Mouse (Mus musculus) lung, postnatal 14 days (tissue): ENCODE measurements around the gene Nfic.
"Not testable (repeated sequence)": the region's sequence is repeated elsewhere in the genome, so short reads cannot be mapped to it uniquely, and the experiment has no call there.

Source experiments
- DNase-seq: peaks from one replicate; pipeline ENCODE4 v3.0.0; 2021

Nfic gene

DNA sequence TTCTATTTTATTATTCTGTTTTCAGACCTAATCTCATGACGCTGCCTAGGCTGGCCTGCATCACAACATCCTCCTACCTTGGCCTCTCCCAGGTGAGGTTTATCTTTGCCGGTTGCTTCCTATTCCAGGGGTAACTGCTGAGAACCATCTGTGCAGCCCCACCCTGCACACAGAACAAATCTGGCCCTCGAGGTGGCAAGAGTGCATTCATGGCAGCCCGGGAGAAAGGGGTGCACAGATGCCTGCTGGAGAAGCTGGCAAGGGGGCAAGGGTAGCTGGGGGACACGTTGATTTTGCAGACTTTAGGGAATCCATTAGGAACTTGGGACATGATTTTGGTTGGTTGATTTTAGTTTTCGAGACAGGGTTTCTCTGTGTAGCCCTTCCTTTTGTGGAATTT is 2.8 kb upstream of the Nfic start:
- no peak for DNase-seq

DNA sequence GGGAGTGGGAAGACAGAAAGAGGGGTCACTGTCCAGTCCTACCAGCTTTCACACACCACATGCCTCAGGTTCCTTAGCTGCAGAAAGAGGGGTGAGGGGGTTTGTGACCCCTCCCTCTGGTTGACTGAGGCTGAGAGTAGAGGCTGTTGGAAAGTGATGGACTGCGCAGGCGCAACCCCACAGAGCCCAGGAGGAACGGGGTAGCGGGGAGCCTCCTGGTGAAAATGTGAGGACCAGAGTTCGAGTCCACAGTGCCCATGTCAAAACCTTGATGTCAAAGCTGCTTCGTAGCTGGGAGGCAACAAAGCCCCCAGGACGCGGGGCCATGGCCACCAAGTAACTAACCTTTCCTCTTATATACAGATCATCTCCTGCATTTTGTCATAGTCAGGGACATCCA is 2.2 kb upstream of the Nfic start:
- no peak for DNase-seq

DNA sequence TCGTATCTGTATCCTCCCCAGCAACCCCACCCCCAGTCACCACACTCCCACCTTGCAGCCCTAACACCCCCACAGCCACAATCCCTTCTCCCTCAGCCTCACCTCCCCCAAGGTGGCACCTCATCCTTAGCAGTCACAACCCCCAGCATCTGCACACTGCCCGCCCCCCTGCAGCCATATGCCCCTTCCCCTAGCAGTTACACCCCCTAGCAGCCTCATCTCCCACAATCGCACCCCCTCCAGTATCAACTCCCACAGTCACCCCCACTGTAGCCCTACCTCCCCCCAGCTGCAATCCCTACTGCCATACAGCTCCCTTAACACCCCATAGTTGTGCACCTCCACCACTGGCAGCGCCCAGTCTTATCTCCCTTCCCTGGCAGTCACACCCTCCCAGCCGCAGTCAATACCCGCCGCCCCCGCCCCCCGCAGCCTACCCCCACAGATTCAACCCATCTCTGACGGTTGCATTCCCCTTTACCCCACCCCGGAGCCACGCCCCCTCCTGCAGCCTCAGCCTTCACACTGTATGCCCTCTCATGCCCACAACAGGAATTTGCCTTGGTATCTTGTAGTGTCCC is 1.6 kb upstream of the Nfic start:
- no peak for DNase-seq

DNA sequence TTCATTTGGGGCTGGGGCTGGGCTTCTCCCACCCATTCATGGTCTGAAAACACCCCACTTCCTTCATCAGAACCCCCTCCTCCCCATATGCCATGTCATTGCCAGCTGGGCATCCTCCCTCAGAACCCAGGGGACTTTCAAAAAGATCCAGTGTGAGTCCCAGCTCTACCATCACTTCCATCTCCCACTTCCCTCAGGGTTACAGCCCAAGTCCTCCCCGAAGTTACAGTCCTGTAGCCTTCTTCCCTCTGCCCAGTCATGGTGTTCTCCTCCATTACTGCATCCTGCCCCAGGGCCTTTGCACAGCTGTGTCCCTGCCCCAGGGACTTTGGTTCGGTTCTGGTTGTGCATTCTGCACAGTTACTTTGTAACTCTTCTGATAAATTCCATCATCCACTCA is 1.3 kb downstream of the Nfic start:
- DNase-seq: no peak

DNA sequence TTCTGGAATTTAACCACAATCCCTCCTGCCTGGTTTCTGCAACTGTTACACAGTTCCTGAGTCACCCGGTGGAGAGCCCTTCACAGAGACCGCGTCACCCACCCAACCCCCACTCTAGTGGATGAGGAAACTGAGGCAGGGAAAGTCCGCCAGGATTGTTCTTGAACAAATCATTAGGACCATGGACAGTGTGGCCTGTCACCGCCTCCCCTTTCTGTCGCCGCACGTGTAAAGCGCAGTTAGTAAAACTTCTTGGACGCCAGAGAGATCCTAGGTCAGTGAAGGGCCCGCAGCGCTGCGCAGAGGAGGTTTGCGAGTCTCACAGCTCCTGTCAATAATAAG is 2.5 kb downstream of the Nfic start:
- DNase-seq: no peak

DNA sequence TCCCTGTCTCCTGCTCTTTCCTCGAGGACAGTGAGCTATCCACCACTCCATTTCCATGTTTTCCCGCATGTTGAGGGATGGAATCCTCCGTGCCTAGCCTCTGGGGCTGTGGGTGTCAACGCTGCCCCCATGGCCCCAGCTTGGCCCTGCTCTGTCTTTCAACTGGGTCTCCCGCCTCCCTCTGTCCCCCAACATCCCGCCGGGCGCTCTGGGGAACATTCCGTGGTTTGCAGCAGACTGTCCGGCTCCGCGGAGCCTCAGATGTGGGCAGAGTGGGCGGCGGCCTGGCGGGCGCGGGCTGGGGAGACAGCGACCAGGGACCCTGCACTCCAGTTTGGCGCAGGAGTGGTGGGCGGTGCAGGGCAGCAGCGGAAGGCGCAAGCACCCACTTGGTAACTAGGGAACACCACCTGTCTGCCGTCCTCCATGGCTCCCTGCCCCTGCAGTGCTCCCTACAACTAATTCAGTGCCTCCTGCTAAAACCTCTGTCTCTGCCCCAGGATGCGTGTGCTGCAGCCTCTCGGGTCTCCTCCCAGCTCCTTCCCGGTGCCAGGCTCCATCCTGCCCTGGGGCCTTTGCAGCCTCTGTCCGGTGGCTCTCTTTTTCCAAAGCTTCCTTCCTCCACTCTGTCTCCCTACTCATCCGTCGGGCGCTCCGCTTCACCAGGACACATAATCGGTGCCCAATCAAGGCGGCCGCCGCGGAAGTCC is 3.0 kb downstream of the Nfic start:
- DNase-seq: no peak

DNA sequence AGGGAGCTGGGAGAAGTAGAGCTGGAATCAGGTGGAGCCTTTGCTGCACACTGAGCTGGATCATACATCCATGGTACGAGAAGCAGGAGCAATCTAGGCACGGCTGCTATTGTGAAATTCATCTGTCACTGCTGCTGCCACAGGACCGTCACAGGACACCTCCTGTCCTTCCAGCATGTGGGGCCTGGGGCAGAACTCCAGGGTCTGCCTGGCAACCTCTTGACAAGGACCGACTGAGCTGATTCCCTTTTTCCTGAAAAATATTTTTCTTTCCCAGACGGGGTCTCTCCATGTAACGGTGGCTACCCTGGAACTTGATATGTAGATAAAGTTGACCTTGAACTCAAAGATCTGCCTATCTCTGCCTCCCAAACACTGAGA is 4.1 kb downstream of the Nfic start:
- no peak for DNase-seq

DNA sequence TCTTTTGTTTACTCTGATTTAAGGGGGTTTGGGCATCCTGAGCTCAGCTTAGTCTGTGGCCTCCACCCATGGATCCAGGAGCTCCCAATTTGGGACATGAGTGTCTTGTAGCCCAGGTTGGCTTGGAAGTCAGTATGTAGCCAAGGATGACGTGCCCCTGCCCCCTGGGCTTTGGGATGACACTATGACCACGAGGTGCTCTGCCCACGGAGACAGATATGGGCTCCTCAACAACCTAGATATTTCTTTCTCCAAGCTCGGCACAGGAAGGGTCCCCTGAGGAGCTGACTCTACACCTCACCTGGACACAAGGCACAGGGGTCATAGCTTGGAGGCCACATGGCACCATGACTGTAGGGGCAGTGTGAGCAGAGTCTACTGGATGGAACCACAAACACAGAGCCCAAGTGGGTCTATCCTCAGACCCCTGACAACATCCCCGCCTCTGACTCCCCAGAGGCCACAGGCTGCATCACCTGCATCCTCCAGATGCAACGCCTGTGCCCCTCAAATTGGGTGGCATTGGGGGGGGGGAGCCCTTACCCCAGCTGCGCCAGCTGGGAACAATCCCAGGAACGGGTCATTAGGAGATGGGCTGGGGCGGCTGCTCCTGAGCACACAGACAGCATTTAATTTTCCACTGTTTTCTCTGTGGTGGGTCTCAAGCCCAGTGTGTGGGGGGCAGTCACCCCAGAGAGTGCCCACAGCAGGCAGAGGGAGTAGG is 4.6 kb downstream of the Nfic start:
- no peak for DNase-seq

DNA sequence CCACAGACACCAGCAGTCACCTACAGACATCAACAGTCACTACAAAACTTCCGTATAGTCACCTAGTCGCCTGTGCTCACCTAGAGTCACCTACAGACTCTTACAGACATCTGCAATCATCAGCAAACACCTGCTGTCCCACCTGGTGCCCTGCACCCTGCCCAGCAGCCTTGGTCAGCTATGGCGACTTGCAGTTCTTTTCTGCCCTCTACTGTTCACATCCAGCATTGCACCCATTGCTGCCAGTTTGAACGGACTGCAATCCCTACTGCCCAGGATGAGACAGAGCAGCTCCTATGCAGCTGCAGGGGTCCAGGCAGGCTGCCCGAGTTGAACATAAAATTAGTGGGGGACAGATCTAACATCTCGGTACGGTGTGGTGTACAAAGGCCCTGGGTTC is 5.3 kb downstream of the Nfic start:
- peak; percentile 93 for DNase-seq

DNA sequence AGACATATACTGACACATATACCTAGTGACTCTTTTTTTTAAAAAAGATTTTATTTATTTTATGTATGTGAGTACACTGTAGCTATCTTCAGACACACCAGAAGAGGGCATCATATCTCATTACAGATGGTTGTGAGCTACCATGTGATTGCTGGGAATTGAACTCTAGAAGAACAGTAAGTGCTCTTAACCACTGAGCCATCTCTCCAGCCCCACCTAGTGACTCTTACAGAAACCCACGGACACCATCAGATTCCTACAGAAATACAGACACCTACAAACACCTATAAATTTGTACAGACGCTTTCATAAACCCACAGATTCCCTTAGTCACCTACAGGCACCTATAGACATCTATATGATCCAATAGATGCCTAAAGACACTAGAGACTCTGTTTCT is 9.9 kb downstream of the Nfic start:
- not testable (repeated sequence) for DNase-seq

DNA sequence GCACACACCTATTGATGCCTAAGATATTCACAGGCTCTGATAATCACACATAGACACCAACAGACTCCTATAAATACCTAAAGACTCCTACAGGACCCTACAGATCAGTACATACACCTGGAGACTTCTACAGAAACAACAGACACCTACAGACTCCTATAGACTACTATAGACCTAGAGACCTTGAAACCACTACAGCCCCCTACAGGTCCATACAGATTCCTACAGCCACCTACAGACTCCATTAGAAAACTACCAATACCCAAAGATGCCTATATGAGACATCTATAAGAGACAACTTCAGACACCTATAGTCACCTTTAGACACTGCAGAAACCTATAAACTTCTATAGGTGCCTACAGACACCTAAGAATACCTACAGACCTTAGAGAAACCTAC is 14.4 kb downstream of the Nfic start:
- no peak for DNase-seq

DNA sequence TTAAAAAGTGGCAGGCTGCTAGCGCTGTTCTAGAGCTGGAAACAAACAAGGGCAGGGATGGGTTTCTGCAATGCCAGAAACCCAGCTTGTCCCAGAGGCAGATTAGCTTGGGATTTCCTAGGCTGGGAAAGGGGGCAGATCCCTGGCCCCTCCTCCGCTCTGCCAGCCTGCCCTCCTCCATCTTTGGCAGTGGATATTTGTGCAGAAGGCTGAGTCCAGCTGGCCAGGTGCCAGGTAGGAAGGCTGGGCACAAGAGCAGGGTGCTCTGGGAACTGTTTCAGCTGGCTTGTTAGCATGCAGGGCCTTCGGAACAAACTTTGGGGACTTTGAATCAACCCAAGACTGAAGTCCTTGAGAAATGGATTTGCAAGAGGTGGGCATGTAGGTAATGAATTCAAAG is 20.0 kb downstream of the Nfic start:
- DNase-seq: peak; percentile 82

DNA sequence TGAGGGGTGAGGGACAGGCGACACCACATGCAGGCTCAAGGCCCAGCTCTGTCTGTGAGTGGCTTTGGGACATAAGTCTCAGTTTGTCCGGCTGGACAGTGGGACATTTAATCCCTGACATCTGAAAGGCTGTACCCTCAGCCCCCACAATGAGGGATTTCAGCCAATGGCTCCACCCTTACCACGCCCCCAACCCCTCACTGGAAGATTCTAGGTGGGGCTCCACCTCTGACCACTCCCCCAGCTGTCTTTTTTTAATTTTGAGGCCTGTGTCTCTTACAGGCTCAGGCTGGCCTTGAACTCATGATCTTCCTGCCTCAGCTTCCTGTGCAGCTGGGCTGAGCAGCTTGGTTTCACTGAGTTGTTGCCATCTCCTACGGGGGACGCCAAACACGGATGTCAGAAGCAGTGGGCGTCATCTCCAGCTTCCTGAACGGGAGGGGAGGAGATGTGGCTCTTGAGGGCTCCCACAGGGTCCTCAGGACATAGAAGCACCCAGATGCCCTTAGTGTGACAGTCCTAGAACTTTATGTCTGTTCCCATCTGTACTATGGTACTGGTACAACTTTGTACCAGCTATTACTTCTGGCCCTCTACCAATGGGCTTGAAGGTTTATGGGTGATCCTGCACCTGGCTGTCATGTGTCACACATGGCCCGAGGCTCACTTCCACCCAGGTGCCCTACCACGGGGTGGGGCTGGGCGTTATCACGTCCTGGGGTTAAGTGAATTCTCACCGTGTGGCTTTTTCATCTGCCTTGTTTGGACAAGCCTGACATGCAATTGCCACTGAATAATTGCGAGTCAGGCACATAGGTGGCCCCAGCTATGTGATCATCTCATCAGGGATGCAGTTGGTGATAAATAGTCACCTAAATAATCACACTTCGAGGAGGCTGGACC is 20.8 kb downstream of the Nfic start:
- DNase-seq: no peak

DNA sequence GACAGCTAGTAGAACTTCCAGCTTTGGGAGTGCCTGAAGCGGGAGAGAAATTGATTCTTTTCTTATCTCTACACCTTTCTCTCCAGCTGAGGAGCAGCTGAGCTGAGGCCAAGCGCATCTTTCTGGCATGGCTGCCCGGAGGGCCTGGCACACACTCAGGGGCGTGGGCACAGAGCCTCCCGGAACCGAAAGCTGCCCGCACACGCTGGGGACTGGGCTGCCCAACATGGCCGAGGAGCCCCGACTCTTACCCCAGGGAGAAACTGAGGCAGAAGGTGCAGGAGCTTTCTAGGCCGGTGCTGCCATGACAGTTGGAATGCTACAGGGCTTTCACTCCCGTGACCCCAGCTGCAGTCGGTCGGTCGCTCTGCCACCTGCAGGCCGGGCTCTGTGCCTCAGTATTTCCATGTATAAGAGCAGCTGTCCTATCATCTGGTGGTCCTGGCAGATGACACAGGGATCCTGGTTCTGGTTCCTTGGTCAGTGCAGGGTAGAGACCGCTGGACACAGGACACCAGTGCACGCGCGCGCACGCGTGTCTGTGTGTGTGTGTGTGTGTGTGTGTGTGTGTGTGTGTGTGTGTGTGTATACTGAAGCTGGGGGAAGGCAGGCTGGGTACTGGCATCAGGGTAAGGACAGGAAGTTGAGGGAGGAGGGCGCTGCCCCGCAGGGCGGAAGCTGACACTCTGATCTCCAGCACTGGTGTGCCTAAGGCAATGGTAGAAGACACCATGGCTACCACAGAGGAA is 21.7 kb downstream of the Nfic start:
- DNase-seq: peak; percentile 61

DNA sequence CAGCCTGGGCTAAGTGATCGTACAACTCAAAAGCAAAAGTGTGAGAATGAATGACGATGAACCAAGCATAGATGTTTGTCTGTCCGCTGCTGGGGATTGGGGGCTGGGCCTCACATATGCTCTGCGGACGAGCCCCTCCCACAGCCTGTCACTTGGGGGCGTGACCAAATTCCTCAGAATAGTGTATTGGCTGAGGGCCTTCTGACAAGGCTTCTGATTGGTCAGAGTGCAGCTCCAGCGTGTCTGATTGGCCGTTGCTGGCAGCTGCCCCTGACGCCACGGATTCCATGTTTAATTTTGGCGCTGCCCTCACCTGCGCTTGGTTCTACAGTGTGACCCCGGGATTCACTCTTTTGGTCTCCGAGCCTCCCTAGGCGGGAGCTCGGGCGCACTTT is 22.6 kb downstream of the Nfic start:
- DNase-seq: peak; percentile 93

DNA sequence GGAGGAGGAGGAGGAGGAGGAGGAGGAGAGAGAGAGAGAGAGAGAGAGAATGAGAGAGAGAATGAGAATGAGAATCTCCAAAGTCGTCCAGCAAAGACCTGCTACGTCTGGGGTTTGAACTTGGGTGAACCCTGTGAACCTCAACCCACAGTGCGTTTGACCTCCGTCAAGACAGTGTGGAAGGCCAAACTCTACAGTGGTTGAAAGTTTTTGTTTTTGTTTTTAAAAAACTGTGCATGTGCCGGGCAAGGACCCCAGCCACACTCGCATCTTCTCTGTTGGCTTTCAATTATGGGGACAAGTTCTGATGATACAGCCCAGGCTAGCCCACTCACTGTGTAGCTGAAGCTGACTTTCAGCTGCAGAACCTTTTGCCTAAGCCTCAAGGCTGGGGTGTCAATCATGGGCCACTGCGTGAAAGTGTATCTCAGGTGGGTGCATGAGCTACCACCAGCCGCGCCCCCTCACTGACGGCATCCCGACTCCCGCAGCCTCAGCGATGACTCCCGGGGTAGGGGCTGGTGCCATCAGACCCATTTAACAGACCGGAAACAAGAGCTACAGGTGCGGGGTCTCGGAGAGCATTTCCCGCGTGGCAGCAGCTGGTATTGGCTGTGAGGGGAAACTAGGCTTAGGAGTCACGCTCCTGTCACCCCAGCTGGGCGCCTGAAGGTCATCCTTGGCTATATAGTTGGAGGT is 23.1 kb downstream of the Nfic start:
- no peak for DNase-seq

DNA sequence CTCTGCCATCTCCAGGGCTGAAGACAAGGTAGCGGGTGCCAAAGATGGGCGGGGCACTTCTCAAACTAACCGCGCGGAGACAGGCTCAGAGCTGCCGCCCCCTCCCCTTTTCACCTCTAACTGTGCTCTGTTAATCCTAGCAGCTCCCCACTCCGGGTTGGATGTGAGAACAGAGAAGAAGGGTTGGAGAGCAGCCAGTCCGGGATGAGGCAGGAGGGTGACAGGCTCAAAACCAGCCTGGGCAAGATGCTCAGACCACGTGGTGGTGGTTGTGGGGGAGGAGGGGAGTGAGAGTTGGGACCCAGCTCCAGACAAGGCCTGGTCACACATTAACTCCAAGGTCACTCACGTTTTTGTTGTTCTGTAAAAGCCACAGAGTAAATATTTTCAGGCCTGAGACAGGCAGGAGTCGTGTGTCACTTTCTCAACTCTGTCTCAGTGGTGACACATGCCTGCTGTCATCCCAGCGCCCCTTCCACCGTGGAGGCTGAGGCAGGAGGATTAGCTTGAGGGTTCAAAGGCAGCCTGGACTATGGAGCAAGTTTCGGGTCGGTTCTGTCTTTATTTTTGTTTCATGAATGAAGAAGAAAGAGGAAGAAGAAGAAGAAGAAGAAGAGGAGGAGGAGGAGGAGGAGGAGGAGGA is 23.8 kb downstream of the Nfic start:
- DNase-seq: no peak

DNA sequence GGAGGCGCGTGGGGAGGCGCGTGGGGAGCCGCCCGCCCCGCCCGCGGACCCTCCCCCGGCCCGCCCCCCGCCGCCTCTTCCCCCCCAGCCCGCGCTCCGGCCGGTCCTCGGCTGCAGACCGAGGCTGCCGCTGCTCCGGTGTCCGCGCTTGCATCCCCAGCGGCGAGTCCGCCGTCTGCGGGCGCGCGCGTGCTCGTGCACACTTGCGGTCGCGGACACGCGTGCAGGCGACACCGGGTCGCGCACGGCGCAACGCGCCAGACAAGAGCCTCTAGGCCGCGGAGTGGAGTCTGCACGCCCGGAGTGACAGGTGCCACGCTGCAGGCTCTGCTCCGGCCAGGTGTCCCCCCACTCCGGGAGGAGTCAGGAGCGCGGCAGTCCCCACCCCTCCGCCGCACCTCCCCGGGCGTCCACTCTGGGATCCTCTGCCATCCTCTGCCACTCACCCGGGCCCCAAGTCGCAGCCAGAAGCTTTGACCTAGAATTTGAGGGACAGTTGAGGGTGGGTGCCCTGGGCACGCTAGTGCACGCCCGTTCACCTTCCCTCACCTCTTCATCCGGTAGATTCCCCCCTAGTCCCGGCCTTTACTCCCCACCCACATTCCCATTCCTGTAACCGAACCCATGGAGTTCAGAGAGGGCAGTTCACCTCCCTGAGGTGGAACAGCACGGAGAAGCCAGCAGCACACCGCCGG is 24.5 kb downstream of the Nfic start:
- no peak for DNase-seq

DNA sequence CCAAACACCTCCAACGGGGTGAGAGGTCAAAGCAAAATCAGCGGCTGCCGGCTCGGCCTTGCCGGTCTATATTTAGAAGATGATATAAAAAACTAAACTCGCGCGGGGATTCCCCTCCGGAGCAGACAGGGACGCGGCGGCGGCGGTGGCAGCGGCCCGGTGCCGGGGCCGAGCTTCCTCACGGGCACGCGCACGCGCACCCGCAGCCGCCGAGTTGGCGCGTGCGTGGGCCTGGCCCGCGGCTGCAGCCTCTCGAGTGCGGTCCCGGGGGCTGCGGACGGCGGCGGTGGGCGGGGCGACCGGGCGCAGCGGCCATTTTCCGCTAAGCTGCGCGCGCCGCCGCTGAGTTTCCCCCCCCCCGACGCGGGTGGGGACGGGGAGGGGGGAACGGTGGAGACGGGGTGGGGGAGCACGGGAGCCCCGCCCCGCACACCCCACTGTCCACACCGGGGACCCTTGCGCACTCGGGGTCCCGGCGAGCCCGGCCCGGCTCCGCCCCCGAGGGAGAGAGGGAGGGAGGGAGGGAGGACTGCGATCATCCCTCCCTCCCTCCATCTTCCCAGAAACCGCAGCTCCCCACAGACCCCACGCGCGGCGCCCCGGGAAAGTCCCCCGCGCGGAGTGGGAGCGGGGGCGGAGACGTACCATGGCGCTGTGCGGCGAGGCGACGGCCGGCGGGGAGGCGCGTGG is 25.1 kb downstream of the Nfic start:
- peak; percentile 80 for DNase-seq

DNA sequence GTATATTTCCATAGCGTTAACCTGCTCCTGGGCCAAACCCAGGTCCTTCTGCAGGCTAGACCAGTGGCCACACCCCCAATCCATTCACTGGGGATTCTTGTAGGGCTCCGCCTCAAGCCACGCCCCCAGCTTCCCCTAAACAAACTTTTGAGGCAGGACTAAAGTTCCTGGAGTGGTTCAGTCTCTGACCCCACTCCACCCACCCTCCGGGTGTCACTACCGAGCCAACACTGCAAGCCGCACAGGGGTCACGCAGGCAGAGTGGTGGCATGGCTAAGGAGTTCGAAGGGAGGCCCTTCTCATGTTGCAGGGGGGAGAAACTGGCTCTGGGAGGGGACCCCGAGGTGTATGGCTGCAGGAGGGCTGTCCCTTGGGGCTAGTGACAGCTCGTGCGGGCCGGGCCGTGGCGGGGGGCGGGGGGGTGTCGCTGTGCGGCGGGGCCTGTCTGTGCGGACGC is 25.8 kb downstream of the Nfic start:
- peak; percentile 92 for DNase-seq
